Mouse (Mus musculus): ENCODE measurements around the gene Rps26. TPM values are rescaled to one million over a fixed set of nuclear protein-coding genes. Genes with fewer than 3 reads are reported as not detected.

Rps26 gene
- polyA plus RNA-seq, 1 experiment = 798 TPM

DNA sequence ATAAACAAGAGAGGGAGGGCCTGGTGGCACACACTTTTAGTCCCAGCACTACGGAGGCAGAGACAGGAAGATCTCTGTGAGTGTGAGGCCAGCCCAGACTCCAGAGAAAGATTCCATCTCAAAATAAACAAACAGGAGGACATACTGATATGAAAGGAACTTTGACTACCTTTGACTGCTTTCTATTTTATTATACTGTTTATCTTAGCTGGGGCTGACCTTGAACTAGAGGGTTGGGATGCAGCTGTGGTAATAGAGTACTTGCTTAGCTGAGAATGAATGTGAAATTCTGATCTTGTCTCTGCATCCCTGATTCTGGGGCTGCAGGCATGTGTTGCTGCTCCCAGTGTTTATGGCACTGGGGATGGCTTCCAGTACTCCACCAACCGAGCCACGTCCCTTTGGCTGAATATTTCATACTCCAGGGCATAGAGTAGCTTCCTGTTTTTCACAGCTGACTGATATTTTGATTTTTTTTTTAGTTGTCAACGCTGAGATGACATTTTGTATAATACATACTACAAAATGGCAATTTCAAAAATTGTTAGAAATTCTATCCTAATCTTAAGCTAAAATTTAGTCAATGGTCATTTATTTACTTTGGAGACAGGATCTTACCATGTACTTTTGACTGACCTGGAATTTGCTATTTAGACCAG is 23.9 kb downstream of the Rps26 start:
- whole genome bisulfite sequencing = 60% methylated on average over 4 of the region's 4 CpGs
- DNase-seq = no peak
- no peak overlapping the region for H3K4me3 ChIP-seq (ENCODE audit: insufficient read depth, low read depth, low read length)

DNA sequence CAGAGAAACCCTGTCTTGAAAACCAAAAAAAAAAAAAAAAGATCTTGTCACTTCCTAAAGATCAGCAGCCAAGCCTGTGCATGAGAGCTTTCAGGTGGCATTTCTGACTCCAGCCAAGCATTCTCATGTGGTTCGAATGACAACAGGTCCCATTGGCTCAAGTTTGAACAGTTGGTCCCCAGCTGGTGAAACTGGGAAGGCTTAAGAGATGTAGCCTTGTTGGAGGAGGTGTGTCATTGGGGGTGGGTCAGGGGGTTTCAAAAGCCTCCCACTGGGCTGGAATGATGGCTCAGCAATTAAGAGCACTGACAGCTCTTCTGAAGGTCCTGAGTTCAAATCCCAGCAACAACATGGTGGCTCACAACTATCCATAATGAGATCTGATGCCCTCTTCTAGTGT is 25.0 kb downstream of the Rps26 start:
- no peak overlapping the region for H3K27ac ChIP-seq (ENCODE audit: insufficient read depth, low read depth, low read length)
- no peaks in the 10 kb centered on the region for H3K4me1 ChIP-seq (ENCODE audit: control insufficient read depth, insufficient read depth, low read length)
- no peak for TF ChIP-seq CTCF (conservative IDR thresholded peaks at IDR 0.05; ENCODE audit: insufficient read depth, insufficient read length, low read depth, low read length)
- no peak for TF ChIP-seq POLR2A (IDR thresholded peaks at IDR 0.05; ENCODE audit: low read depth, low read length)
- H3K36me3 ChIP-seq (ENCODE audit: control insufficient read depth, insufficient read depth, low read length) = no peaks in the 10 kb centered on the region
- DNase-seq = no peak
- no peaks in the 10 kb centered on the region for H3K27me3 ChIP-seq (replicated peaks; ENCODE audit: control insufficient read depth, insufficient read depth, low read length)
- 78% methylated on average over 1 of the region's 1 CpGs for WGBS
- no peak overlapping the region for H3K4me3 ChIP-seq (ENCODE audit: insufficient read depth, low read depth, low read length)

More for the DNA sequence above, 23.9 kb downstream of the Rps26 start:
- H3K4me1 ChIP-seq (ENCODE audit: control insufficient read depth, insufficient read depth, low read length) = no peaks in the 10 kb centered on the region
- TF ChIP-seq CTCF (conservative IDR thresholded peaks at IDR 0.05; ENCODE audit: insufficient read depth, insufficient read length, low read depth, low read length) (no peak), POLR2A (IDR thresholded peaks at IDR 0.05; ENCODE audit: low read depth, low read length) (no peak)
- no peak overlapping the region; the same call in 1 of the 2 replicates for H3K27ac ChIP-seq (ENCODE audit: insufficient read depth, low read depth, low read length)
- H3K27me3 ChIP-seq (replicated peaks; ENCODE audit: control insufficient read depth, insufficient read depth, low read length) = no peaks in the 10 kb centered on the region
- H3K36me3 ChIP-seq (ENCODE audit: control insufficient read depth, insufficient read depth, low read length) = no peaks in the 10 kb centered on the region

DNA sequence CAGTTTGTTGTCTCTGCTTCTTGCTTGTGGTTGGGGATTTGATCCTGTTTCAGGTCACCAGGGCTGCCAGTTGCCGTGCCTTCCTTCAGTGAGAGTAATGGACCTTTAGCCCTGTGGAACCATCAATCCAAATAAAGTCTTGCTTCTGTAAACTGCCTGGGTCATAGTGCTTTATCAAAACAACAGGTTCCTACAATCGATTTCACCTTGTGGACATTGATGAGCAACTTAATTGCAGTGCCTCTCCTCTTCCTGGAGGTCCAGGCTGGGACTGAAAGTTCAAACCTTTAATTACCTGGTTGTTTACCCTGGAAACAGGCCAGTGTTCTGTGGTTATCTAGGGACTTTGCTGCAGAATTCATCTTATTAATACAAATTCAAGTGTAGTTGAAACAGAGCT is 28.1 kb downstream of the Rps26 start:
- no peak for DNase-seq
- Histone ChIP-seq H3K27me3 (replicated peaks; ENCODE audit: control insufficient read depth, insufficient read depth, low read length) (no peaks in the 10 kb centered on the region), H3K27ac (ENCODE audit: insufficient read depth, low read depth, low read length) (no peak overlapping the region), H3K4me3 (ENCODE audit: insufficient read depth, low read depth, low read length) (no peak overlapping the region), H3K36me3 (ENCODE audit: control insufficient read depth, insufficient read depth, low read length) (no peaks in the 10 kb centered on the region), H3K4me1 (ENCODE audit: control insufficient read depth, insufficient read depth, low read length) (no peaks in the 10 kb centered on the region)
- WGBS = 32% methylated on average over 2 of the region's 2 CpGs
- no peak for TF ChIP-seq CTCF (conservative IDR thresholded peaks at IDR 0.05; ENCODE audit: insufficient read depth, insufficient read length, low read depth, low read length)
- TF ChIP-seq POLR2A (IDR thresholded peaks at IDR 0.05; ENCODE audit: low read depth, low read length) = no peak

DNA sequence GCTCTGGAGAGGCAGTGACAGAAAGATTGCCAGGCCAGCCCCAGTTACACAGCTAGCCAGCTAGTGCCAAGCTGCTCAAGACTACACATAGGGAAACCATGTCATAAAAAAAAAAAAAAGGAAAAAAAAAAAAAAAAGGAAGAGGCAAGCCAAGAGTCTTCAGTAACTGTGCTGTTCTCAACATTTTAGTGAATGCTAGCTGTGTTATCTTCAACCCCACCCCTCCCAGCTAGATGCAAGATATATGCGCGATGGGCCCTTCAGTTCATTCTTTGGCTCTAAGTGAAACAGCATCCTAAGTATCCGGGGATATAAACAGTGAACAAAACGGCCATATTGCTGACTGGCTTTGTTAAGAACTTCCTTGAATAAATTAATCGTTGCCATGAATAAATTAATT is 33.8 kb downstream of the Rps26 start:
- WGBS = 84% methylated on average over 5 of the region's 5 CpGs
- Histone ChIP-seq H3K27me3 (replicated peaks; ENCODE audit: control insufficient read depth, insufficient read depth, low read length) (no peaks in the 10 kb centered on the region), H3K36me3 (ENCODE audit: control insufficient read depth, insufficient read depth, low read length) (no peaks in the 10 kb centered on the region), H3K27ac (ENCODE audit: insufficient read depth, low read depth, low read length) (no peak overlapping the region), H3K4me1 (ENCODE audit: control insufficient read depth, insufficient read depth, low read length) (no peaks in the 10 kb centered on the region), H3K4me3 (ENCODE audit: insufficient read depth, low read depth, low read length) (no peak overlapping the region)
- DNase-seq = no peak
- no peak for TF ChIP-seq CTCF (conservative IDR thresholded peaks at IDR 0.05; ENCODE audit: insufficient read depth, insufficient read length, low read depth, low read length)
- no peak for TF ChIP-seq POLR2A (IDR thresholded peaks at IDR 0.05; ENCODE audit: low read depth, low read length)

DNA sequence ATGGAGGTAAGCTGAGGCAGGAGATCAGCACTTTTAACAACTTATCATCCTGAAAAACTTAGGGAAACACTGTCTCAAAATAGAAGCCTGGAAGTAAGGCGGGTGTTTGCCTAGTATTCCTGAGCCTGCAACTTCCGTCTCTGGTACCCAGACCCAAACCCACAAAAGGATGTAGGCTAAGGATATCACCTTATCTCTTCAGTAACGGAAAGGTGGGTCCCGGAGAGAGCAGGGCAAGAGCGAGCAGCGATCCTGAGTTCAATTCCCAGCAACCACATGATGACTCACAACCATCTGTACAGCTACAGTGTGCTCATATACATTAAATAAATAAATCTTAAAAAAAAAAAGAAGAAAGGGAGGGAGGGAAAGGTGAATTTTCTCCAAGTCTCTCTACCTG is 35.1 kb downstream of the Rps26 start:
- TF ChIP-seq CTCF (conservative IDR thresholded peaks at IDR 0.05; ENCODE audit: insufficient read depth, insufficient read length, low read depth, low read length) (no peak), POLR2A (IDR thresholded peaks at IDR 0.05; ENCODE audit: low read depth, low read length) (no peak)
- H3K4me1 ChIP-seq (ENCODE audit: control insufficient read depth, insufficient read depth, low read length) = no peaks in the 10 kb centered on the region; the same call in 1 of the 2 replicates

DNA sequence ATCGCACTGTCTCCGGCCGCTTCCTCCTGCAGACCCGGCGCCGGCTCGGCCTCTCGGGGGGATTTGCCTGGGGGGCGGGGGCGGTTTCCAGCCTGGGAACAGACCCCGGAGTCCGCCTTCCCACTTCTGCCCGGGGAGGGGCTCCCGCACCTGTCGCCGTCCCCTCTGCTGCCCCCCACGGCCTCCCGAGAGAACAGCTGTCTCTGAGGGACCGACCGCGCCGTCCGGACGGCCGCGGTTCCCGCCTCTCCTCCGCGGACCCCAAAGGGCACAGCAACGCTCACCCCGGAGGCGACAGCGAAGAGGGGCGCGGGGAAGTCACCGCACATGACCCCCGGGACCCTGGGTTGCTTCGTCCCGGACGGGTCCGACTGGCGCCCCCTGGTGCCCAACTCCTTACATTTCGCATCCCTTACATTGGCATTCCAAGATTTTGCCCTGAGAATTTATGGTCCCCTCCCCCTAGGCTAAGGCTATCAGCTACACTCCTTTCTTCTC is 36.3 kb downstream of the Rps26 start:
- DNase-seq = peak; percentile 78
- WGBS = under 1% methylated on average over 43 of the region's 43 CpGs
- Histone ChIP-seq H3K27ac (ENCODE audit: insufficient read depth, low read depth, low read length) (peak overlapping the region; percentile 97), H3K27me3 (replicated peaks; ENCODE audit: control insufficient read depth, insufficient read depth, low read length) (no peaks in the 10 kb centered on the region), H3K4me3 (ENCODE audit: insufficient read depth, low read depth, low read length) (peak overlapping the region; percentile 93), H3K36me3 (ENCODE audit: control insufficient read depth, insufficient read depth, low read length) (no peaks in the 10 kb centered on the region), H3K4me1 (ENCODE audit: control insufficient read depth, insufficient read depth, low read length) (peaks cover 6% of the 10 kb centered on the region; the same call in 1 of the 2 replicates)
- TF ChIP-seq POLR2A (IDR thresholded peaks at IDR 0.05; ENCODE audit: low read depth, low read length) (no peak), CTCF (conservative IDR thresholded peaks at IDR 0.05; ENCODE audit: insufficient read depth, insufficient read length, low read depth, low read length) (peak; percentile 72)

More for the DNA sequence above, 35.1 kb downstream of the Rps26 start:
- H3K36me3 ChIP-seq (ENCODE audit: control insufficient read depth, insufficient read depth, low read length) = no peaks in the 10 kb centered on the region
- H3K27ac ChIP-seq (ENCODE audit: insufficient read depth, low read depth, low read length) = no peak overlapping the region
- no peaks in the 10 kb centered on the region for H3K27me3 ChIP-seq (replicated peaks; ENCODE audit: control insufficient read depth, insufficient read depth, low read length)
- 91% methylated on average over 6 of the region's 6 CpGs for WGBS
- H3K4me3 ChIP-seq (ENCODE audit: insufficient read depth, low read depth, low read length) = no peak overlapping the region
- DNase-seq = no peak

DNA sequence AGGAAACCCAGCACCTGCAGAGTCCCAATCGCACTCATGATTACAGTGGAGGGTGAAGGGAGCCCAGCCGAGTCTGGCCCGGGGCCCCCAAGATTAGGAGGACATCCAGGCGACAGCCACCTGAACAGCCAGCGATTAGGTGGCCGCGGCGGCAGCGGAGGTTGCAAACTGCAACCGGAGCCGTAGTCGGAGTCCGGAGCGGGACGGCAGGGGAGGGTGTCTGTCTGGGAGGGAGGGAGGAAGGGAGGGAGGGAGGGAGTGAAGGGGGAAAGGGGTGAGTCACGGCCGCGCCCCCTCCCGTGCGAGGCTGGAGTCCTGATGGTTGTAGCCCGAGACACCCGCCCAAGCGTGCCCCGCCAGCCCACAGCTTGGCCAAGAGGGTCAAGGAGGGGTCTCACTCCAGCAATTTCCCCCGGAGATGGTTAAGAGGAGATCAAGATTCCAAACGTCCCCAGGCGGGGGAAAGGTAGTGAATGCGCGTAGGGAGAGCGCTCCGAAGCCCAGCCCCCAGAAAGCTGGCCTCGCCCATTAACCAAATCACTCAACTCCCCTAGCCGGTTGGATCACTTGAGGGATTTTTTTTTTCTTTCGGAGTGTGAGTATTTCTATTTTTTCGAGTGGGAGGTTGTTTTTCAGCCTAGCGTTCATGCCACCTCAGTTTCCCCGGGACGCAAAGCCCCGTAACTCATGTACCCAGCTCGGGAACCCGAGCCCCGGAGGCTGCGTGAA is 36.9 kb downstream of the Rps26 start, which contains the start of gene Erbb3:
Erbb3 (minus strand) TSS at position 189 of the 729 bp plus-strand sequence.
- DNase-seq = peak; percentile 87
- WGBS = under 1% methylated on average over 43 of the region's 43 CpGs
- Histone ChIP-seq H3K36me3 (ENCODE audit: control insufficient read depth, insufficient read depth, low read length) (no peaks in the 10 kb centered on the region; the same call in 1 of the 2 replicates), H3K27ac (ENCODE audit: insufficient read depth, low read depth, low read length) (peak within 1 kb of the TSS; percentile 97), H3K27me3 (replicated peaks; ENCODE audit: control insufficient read depth, insufficient read depth, low read length) (no peaks in the 10 kb centered on the region), H3K4me1 (ENCODE audit: control insufficient read depth, insufficient read depth, low read length) (peaks cover 10% of the 10 kb centered on the region), H3K4me3 (ENCODE audit: insufficient read depth, low read depth, low read length) (peak within 1 kb of the TSS; percentile 93)
- TF ChIP-seq POLR2A (IDR thresholded peaks at IDR 0.05; ENCODE audit: low read depth, low read length) (no peak), CTCF (conservative IDR thresholded peaks at IDR 0.05; ENCODE audit: insufficient read depth, insufficient read length, low read depth, low read length) (no peak)
